Mouse (Mus musculus): ENCODE results near the gene Slc5a5. TPM values are rescaled to one million over a fixed set of nuclear protein-coding genes. Genes with fewer than 3 reads are reported as not detected.

Gene Slc5a5
- polyA plus RNA-seq, 1 experiment: 0.19 TPM

- TF ChIP-seq CTCF (conservative IDR thresholded peaks at IDR 0.05; ENCODE audit: insufficient read depth, insufficient read length, low read depth, low read length): no peak
- no peak for TF ChIP-seq POLR2A (IDR thresholded peaks at IDR 0.05; ENCODE audit: low read depth, low read length)
- WGBS: 80% methylated on average over 2 of the region's 2 CpGs
- no peak overlapping the region for H3K27ac ChIP-seq (ENCODE audit: insufficient read depth, low read depth, low read length)
- H3K36me3 ChIP-seq (ENCODE audit: control insufficient read depth, insufficient read depth, low read length): no peaks in the 10 kb centered on the region
- no peaks in the 10 kb centered on the region for H3K27me3 ChIP-seq (replicated peaks; ENCODE audit: control insufficient read depth, insufficient read depth, low read length)
- no peaks in the 10 kb centered on the region; the same call in 1 of the 2 replicates for H3K4me1 ChIP-seq (ENCODE audit: control insufficient read depth, insufficient read depth, low read length)
- DNase-seq: no peak
- H3K4me3 ChIP-seq (ENCODE audit: insufficient read depth, low read depth, low read length): no peak overlapping the region
Observed at GRCm38 (mm10) chr8:70853863-70854262, 38.7 kb downstream of the Slc5a5 start.

GRCm38 (mm10) chr8:70852595-70853231 is 39.8 kb downstream of the Slc5a5 start:
- Histone ChIP-seq H3K27me3 (replicated peaks; ENCODE audit: control insufficient read depth, insufficient read depth, low read length) (no peaks in the 10 kb centered on the region), H3K4me1 (ENCODE audit: control insufficient read depth, insufficient read depth, low read length) (no peaks in the 10 kb centered on the region; the same call in 1 of the 2 replicates), H3K4me3 (ENCODE audit: insufficient read depth, low read depth, low read length) (no peak overlapping the region), H3K36me3 (ENCODE audit: control insufficient read depth, insufficient read depth, low read length) (no peaks in the 10 kb centered on the region), H3K27ac (ENCODE audit: insufficient read depth, low read depth, low read length) (no peak overlapping the region)
- DNase-seq: no peak
- no peak for TF ChIP-seq POLR2A (IDR thresholded peaks at IDR 0.05; ENCODE audit: low read depth, low read length)
- no peak for TF ChIP-seq CTCF (conservative IDR thresholded peaks at IDR 0.05; ENCODE audit: insufficient read depth, insufficient read length, low read depth, low read length)
- 89% methylated on average over 41 of the region's 41 CpGs for WGBS

GRCm38 (mm10) chr8:70851837-70852236 is 40.7 kb downstream of the Slc5a5 start:
- TF ChIP-seq POLR2A (IDR thresholded peaks at IDR 0.05; ENCODE audit: low read depth, low read length) (no peak), CTCF (conservative IDR thresholded peaks at IDR 0.05; ENCODE audit: insufficient read depth, insufficient read length, low read depth, low read length) (no peak)
- no peak overlapping the region for H3K4me3 ChIP-seq (ENCODE audit: insufficient read depth, low read depth, low read length)
- 72% methylated on average over 6 of the region's 6 CpGs for WGBS
- H3K36me3 ChIP-seq (ENCODE audit: control insufficient read depth, insufficient read depth, low read length): no peaks in the 10 kb centered on the region
- no peak for DNase-seq
- H3K27ac ChIP-seq (ENCODE audit: insufficient read depth, low read depth, low read length): no peak overlapping the region
- no peaks in the 10 kb centered on the region for H3K27me3 ChIP-seq (replicated peaks; ENCODE audit: control insufficient read depth, insufficient read depth, low read length)
- H3K4me1 ChIP-seq (ENCODE audit: control insufficient read depth, insufficient read depth, low read length): no peaks in the 10 kb centered on the region

GRCm38 (mm10) chr8:70850947-70851346 is 41.6 kb downstream of the Slc5a5 start:
- Histone ChIP-seq H3K4me3 (ENCODE audit: insufficient read depth, low read depth, low read length) (no peak overlapping the region), H3K27me3 (replicated peaks; ENCODE audit: control insufficient read depth, insufficient read depth, low read length) (no peaks in the 10 kb centered on the region), H3K27ac (ENCODE audit: insufficient read depth, low read depth, low read length) (no peak overlapping the region), H3K4me1 (ENCODE audit: control insufficient read depth, insufficient read depth, low read length) (no peaks in the 10 kb centered on the region), H3K36me3 (ENCODE audit: control insufficient read depth, insufficient read depth, low read length) (no peaks in the 10 kb centered on the region)
- TF ChIP-seq CTCF (conservative IDR thresholded peaks at IDR 0.05; ENCODE audit: insufficient read depth, insufficient read length, low read depth, low read length): no peak
- no peak for TF ChIP-seq POLR2A (IDR thresholded peaks at IDR 0.05; ENCODE audit: low read depth, low read length)
- WGBS: 87% methylated on average over 4 of the region's 4 CpGs
- no peak for DNase-seq

GRCm38 (mm10) chr8:70850132-70850845 is 42.3 kb downstream of the Slc5a5 start:
- Histone ChIP-seq H3K27ac (ENCODE audit: insufficient read depth, low read depth, low read length) (no peak overlapping the region), H3K4me3 (ENCODE audit: insufficient read depth, low read depth, low read length) (no peak overlapping the region), H3K27me3 (replicated peaks; ENCODE audit: control insufficient read depth, insufficient read depth, low read length) (no peaks in the 10 kb centered on the region), H3K4me1 (ENCODE audit: control insufficient read depth, insufficient read depth, low read length) (no peaks in the 10 kb centered on the region), H3K36me3 (ENCODE audit: control insufficient read depth, insufficient read depth, low read length) (no peaks in the 10 kb centered on the region)
- 76% methylated on average over 7 of the region's 7 CpGs for WGBS
- no peak for TF ChIP-seq POLR2A (IDR thresholded peaks at IDR 0.05; ENCODE audit: low read depth, low read length)
- TF ChIP-seq CTCF (conservative IDR thresholded peaks at IDR 0.05; ENCODE audit: insufficient read depth, insufficient read length, low read depth, low read length): no peak
- no peak for DNase-seq

- no peak for DNase-seq
- no peak overlapping the region for H3K4me3 ChIP-seq (ENCODE audit: insufficient read depth, low read depth, low read length)
- H3K27me3 ChIP-seq (replicated peaks; ENCODE audit: control insufficient read depth, insufficient read depth, low read length): no peaks in the 10 kb centered on the region
- H3K27ac ChIP-seq (ENCODE audit: insufficient read depth, low read depth, low read length): no peak overlapping the region
- H3K4me1 ChIP-seq (ENCODE audit: control insufficient read depth, insufficient read depth, low read length): no peaks in the 10 kb centered on the region
- no peaks in the 10 kb centered on the region for H3K36me3 ChIP-seq (ENCODE audit: control insufficient read depth, insufficient read depth, low read length)
- TF ChIP-seq POLR2A (IDR thresholded peaks at IDR 0.05; ENCODE audit: low read depth, low read length): no peak
- no peak for TF ChIP-seq CTCF (conservative IDR thresholded peaks at IDR 0.05; ENCODE audit: insufficient read depth, insufficient read length, low read depth, low read length)
- WGBS: 74% methylated on average over 3 of the region's 3 CpGs
Observed at GRCm38 (mm10) chr8:70849333-70849990, 43.1 kb downstream of the Slc5a5 start.

Measured in kidney, adult 2 months (tissue).